Mouse (Mus musculus) mesoderm, embryonic 11.5 days (tissue): ENCODE measurements around the gene Cited2.
A peak's percentile ranks its signal among the peaks of the same experiment; 100 is the strongest.

Experiments used
- DNase-seq: peaks from one replicate; pipeline ENCODE4 v3.0.0-alpha.2; 2012; ENCODE audit warnings: low read depth, low spot score

Gene Cited2

GRCm38 (mm10) chr10:17722653-17723410 lies at the start of gene Cited2:
Cited2 (plus strand) TSS chr10:17723218.
- DNase-seq: peak; percentile 97

- no peak for DNase-seq
These were observed 48.6 kb upstream of the Cited2 start for GRCm38 (mm10) chr10:17674454-17674853.

- DNase-seq: no peak
These were observed 48.1 kb upstream of the Cited2 start for GRCm38 (mm10) chr10:17674869-17675268.

DNA sequence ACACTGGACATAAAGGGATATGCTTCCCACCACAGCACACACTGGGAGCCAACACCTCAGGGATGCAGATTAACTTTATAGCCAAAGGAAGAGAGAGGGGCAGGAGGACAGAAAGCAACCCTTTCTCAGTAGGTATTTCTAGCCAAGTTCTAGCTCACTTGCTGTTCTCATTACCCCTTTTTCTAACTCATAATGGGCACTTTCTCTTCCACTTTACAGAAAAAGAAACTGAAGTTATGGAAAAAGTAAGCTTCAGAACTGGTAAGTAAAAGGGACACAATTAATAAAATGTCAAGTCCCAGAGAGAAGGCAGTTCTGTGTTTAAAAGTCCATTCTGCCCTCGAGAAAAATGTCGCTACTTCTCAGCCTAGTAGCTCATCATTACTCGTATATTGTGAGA lies 46.6 kb upstream of the Cited2 start:
- DNase-seq: no peak

- DNase-seq: no peak
These were observed 45.7 kb upstream of the Cited2 start for GRCm38 (mm10) chr10:17677308-17677707.

DNA sequence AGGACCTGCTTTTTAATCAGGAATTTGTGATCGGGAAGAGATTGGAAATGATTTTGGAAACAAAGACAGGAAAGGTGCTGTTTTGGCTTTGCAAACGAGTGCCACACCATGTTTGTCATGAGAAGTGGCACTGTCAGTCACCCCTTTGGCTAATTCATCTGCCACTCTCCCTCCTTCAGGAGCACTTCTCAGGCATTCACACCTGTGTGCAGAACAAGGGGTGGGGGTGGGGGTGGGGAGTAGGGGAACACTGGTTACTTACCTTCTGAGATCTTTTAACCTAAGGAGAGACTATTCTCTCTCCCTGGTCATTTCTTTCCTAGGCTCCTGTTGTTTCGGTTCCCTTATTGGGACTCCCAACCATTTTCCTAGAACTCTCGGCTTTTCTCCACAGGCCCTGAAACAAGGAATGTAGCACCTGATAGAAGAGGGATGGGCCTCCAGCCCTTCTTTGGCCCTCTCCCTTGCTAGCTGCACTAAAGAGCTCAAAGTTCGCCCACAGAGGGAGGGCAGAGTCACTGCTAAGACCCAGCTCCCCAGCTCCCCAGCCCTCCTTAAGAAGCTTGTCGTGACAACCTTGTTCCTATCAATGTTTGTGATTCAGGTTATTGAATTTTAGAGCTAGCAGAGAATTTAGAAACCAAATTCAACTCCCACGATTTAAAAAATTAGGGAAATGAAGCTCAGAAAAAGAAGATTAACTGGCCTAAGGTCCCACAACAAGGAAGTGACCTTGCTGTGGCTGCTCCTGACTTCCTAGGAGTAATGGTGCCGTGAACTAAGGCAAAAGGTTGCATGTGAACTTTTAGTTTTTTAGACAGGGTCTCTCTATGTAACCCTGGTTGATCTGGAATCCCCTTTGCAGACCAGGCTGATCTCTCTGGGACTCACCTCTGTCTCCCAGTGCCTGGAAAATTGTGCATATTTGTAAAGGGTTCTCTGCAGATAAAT lies 42.3 kb upstream of the Cited2 start:
- no peak for DNase-seq

- DNase-seq: no peak
These were observed 41.6 kb upstream of the Cited2 start for GRCm38 (mm10) chr10:17681386-17681785.

DNA sequence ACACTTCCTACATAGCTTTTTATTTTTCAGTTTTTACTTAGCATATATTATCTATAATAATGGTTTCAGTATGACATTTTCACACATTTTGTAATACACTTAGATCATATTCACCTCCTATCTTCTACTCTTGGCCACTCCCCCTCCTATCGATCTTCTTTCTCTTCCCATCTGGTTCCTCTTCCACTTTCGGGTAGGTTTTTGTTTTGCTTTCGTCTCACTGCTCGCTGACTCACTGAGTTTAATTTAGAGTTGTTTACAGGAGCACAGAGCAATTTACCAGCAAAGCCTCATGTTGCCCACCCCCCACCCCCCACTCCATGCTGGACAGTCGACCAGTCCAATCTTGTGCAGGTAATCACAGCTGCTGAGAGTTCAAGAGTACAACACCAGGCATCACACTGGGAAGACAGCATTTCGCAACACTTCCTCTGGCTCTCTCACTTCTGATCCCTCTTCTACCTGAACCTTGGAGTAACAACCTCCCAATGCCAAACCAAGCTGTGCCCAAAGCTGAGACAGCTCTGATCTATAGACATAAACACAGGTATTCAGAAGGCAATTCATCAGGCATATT lies 39.1 kb upstream of the Cited2 start:
- no peak for DNase-seq

DNA sequence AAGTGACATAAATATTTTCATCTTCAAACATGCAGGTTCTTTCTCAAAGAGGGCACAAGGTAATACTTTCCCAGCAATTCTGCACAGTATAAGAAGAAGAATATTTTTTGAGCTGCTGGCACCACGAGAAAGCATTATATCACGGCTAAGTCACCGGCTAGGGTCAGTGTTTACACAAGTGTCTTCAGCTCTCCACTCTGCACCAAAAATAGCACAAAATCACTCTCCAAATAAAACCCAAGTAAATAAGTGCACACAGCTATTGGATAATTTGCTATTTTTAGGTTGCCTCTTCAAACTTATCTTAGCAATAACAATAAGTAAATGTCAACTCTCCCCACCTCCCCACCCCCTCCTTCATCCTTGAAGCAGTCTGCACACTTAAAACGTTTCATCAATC lies 33.2 kb upstream of the Cited2 start:
- no peak for DNase-seq

DNA sequence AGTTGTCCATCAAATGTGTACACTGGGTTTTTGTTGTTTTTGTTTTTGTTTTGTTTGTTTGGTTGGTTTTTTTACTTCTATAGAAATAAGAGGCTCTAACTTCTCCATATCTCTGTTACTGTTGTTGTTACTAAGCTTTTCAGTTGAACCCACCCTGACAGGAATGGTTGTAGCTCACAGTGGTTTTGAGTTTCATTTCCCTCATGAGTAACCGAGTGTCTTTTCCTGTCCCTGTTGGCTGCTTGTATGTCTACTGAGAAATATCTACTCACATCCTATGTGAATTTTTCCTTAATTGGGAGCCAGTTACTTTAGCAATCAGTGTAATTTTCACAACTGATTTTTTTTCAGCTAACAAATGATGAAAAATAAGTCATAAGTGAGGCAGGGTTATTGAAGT lies 31.3 kb upstream of the Cited2 start:
- no peak for DNase-seq

DNA sequence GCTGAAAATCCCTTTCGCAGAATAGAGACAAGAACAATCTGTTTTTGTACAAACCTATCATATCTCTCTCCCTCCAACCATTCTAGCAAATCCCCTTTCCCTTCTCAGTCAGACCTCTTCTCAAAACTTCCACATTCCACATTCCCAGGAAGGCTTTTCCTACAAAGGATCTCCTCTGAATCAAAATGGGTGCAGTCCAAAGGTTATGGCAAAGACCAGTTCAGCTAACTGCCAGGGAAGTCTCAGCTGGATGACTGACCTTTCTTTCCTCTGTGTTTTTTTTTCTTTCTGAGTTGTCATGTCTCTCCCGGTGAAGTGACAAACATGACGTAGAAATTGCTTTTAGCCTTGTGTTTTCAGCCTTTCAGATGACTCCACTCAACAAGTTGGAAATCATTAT lies 27.2 kb upstream of the Cited2 start:
- DNase-seq: no peak

GRCm38 (mm10) chr10:17697376-17698265 lies 25.4 kb upstream of the Cited2 start:
- DNase-seq: no peak

- no peak for DNase-seq
These were observed 17.5 kb upstream of the Cited2 start for GRCm38 (mm10) chr10:17705466-17705973.

DNA sequence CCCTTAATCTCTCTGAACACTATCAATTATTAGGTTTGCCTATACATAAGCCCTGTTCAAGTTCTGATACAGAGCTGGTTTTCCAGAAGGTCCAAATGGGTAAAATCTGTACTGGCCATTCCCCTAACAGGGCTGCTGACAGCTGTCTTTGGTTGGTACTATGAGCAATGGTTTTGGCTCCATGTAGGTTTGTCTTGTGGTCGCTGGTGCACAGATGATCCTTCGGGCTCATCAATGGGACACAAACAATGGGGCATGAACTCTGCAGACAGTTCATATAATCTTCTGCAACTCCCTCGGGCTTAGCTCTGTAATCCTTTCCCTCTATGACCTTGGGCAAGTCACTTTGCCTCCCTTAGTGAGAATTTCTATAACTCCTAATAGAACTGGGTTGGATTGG lies 12.3 kb upstream of the Cited2 start:
- no peak for DNase-seq

DNA sequence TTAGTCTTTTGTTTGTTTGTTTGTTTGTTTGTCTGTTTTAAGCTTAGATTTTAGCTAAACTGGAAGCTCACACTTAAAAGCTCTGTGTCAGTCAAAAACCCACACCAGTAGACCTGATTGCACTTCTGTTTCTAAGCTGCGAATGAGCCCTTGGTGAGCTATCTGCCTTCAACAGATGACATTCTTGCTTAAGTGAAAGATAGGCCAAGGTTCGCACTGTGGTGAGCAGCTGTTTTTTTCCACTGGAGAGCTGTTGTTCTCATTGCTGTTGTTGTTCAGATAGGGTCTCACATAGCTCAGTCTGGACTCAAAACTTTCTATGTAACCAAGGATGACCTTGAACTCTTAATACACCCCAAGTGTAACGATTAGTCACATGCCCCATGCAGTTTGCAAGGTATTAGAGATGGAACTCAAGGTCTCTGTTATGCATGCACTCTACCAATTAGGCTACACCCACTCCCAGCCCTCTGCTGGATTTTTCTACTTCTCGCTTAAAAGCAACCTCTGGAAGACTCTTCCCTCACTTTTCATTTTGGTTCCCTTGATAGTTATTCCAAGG lies 3.9 kb upstream of the Cited2 start:
- no peak for DNase-seq

DNA sequence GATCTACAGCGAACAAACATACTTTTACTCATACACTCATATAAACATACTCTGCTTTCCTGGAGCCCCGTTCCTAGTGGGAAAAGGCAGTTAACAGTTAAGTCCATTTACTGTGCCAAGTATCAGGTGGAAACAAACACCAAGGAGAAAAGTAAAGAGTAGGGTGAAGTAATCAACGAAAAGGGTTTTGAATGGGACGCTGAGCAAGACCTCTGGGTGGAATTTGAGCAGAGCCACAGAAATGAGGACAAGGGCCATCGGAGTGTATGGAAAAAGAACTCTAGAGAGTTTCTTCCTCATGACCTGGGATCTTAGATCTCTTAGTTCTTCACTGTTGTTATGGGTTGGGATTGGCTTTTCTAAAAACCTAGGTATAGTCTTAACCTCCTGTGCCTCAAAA lies 3.4 kb upstream of the Cited2 start:
- no peak for DNase-seq

- no peak for DNase-seq
These were observed 2.0 kb upstream of the Cited2 start for GRCm38 (mm10) chr10:17720891-17721601.

- DNase-seq: peak; percentile 49
These were observed 1.4 kb upstream of the Cited2 start for GRCm38 (mm10) chr10:17721602-17722121.

- DNase-seq: peak; percentile 94
These were observed 860 bp upstream of the Cited2 start for GRCm38 (mm10) chr10:17722158-17722557.

- no peak for DNase-seq
These were observed 413 bp downstream of the Cited2 start for GRCm38 (mm10) chr10:17723421-17723841.
